Mouse (Mus musculus): Measurements from ENCODE around the gene Pecr. TPM values are rescaled to one million over a fixed set of nuclear protein-coding genes. Genes with fewer than 3 reads are reported as not detected.

The Pecr gene
- total RNA-seq (2021), result 10 to 100 TPM; 18.8 to 20.1 TPM
- long read RNA-seq, experiment 1, transcript Pecr-201 (8 exons, 1,186 nt), result major isoform, 22 of 23 reads
- long read RNA-seq, experiment 1, partial matches to known transcripts, result 1 of 23 reads
- long read RNA-seq, experiment 1, other reads (novel, unspliced or antisense), result 0 of 23 reads
- long read RNA-seq, experiment 2, transcript Pecr-201 (8 exons, 1,186 nt), result major isoform, 20 of 23 reads
- long read RNA-seq, experiment 2, partial matches to known transcripts, result 1 of 23 reads
- long read RNA-seq, experiment 2, other reads (novel, unspliced or antisense), result 2 of 23 reads

DNA sequence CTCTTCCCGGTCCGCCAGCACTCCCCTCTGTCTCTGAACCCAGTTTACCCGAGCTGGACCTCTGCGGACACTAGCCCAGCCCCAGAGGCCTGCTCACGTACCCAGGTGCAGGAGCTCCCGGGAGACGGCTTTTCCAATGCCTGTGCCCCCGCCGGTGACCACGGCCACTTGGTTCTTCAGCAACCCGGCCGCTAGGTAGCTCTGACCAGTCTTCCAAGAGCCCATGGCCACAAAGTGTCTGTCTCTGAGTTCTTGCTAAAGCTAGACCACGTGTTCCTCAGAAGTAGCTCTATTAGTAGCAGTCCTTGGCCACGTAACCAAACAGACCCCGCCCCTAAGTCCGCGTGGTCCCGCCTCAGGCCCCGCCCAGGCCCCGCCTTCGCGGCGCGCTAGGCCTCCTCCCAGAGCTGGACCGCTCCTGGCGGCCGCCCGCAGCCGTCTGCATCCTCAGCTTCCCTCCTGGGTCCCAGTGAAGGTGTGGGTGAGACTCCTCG is at the start of gene Pecr, which contains the start of gene Tmem169:
Pecr (minus strand) TSS at position 323 of the 494 bp plus-strand sequence.
Tmem169 (plus strand) TSS at position 378 of the 494 bp plus-strand sequence.
- DNase-seq, result peak; percentile 95

DNA sequence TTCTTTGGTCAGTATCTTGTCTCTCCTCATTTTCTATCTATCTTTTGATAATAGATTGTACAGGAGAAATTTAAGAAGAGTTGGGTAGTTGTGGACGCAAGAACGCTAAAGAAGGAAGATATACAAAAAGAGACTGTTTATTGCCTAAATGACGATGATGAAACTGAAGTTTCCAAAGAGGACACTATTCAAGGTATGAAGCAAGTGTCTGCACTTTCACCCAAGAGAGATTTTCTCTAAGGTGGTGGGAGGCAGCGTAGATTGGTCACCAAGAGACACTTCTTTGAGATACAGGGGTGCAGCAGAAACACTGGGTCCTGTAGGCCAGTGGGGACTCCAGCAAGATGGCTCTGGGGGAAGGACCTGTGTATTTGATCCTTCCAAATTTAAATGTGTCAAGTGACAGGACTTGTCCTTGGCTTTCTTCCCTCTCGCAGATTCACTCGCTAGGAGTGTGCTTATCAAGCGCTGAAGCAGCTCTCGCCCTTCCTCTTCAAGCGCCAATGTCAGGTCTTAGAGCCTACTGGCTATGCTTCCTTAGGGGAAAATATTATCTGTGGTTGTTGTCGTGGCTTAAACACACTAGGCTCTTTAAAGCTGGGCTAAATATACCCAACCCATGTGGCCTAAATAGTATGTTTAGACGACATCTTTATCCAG is 42.2 kb upstream of the Pecr start:
- no peak for DNase-seq

DNA sequence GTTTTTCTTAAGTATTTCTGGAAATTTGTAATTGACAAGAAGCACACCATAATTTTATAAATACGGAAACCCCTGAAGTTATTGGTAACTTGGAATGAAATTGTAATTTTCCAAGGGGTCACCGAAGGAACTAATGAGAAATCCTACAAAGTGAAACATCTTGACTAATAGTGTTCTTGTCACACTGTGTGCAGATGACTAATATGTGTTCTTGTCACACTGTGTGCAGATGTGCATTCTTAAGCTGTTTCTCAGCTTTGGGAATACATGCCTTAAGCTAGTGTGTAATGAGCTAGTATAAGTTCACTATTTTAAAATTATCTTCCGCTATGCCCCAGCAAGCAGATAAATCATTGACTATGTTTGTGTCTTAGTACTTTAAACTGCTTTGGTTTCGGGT is 39.1 kb upstream of the Pecr start:
- no peak for DNase-seq

DNA sequence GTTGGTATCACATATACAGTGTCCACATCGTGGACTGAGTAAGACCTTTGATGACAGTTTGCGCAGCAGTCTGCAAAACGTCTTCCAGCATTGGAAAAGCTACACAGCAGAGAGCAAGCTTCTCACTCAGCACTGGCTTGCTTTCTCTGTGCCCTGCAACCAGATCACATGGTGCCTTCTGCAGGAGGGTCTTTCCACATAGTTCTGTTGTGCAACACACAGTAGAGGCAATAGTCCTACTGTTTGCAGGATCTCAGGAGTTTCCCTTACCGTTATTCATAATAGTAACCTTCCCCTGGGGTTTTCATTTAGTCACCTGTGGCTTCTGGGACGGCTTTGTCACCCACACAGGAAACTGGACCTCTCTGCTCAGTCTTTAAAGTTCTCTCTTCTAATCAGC is 36.6 kb upstream of the Pecr start:
- no peak for DNase-seq

DNA sequence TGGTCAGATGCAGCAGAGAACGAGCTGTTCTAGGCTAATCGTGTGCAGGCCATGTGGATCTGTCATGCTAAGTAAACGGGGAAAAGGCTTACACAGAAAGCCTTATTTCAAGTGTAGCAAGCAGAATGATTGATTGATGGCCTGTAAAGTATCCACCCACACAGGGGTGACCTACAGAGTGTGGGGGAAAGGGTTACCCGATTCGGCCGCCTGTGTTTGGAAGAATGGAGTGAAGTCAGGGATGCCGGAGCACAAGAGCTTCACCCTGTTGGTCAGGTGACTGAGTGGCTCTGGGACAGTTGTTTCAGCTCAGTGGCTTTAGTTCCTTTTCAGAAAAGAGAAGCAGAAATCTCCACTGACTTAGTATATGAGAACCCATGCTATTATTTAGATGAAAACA is 32.8 kb upstream of the Pecr start:
- no peak for DNase-seq

DNA sequence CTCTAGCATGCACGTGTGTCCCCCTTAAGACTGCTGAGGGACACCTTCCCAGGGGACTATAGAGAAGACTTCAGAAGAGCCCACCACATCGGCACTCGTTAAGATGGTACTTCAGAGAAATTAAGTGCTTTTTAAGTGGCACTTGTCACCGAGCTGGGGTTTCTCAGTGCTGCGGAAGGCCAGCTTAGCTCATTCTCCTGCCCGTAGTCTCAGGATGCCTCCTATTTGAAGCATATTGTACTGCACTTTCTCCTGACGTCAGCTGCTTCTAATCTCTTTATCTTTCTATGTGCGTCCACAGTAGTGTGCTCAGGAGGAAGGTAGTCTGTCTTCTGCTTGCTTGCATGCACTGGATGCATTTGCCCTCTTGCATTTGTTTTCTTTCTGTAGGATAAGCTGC is 32.3 kb upstream of the Pecr start:
- no peak for DNase-seq

DNA sequence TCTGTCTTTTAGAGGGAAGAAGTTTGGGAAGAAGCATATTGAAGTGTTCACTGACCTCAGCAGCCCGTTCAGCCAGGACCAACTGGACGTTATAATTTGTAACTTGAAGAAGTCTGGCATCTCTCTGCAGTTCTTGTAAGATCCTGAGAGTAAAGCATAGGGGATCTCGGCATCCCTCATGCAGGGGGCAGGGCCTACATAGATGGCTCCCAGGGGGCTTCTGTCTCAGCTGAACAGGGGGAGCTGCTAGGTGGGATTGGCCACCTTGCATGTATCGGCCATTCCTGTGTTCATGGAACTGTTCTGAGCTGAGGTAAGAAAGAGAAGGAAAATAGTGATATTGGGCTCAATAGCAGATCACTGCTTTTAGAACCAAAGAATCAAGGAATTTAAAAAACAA is 31.3 kb upstream of the Pecr start:
- DNase-seq, result no peak

DNA sequence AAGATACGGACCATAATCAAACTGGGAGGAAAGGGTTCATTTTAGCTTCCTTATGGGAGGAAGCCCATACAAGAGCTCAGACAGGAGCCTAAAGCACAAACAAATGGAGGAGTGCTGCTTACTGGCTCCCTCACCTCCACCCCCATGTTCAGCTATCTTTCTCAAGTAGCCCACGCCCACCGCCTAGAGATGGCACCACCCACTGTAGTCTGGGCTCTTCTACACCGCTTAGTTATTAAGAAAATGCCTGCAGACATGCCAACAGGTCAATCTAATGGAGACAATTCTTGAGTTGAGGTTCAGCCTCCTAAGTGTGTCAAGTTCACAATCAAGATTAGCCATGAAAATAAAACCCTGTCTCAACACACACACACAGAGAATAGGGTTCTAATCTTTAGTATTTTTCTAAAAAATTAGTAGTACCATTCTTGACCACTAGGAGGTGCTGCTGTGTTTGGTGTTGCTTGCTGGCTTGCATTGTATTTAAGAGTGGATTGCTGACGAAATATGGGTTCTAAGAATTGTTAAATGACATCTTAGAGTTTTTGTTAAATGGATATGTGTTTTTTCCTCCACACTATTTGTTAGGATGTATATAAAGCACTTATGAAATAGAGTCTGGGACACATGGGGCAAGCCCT is 29.4 kb upstream of the Pecr start:
- no peak for DNase-seq

DNA sequence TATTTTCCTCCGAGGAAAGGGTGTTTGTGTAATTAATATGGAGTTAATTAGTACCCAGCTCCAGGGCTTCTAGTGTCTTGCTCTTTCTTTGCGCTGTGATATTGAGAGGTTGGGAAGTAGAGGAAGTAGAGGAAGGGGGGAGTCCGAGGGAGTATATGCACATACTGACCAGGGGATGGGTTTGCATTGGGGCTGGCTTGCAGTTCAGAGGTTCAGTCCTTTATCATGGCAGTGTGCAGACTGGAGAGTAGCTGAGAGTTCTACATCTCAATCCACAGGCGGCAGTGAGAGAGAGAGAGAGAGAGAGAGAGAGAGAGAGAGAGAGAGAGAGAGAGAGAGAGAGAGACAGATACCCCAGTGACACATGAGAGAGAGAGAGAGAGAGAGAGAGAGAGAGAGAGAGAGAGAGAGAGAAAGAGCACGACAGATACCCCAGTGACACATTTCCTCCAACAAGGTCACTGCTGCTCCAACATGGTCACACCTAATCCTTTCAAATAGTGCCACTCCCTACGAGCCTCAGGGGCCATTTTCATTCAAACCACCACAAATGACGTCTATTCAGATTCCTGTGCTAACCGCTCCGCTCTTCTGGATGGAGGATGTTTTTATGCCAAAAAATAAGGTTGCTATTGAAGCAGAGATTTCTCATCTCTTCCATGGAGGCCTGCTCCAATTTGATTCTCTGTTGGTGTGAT is 28.7 kb upstream of the Pecr start:
- no peak for DNase-seq

DNA sequence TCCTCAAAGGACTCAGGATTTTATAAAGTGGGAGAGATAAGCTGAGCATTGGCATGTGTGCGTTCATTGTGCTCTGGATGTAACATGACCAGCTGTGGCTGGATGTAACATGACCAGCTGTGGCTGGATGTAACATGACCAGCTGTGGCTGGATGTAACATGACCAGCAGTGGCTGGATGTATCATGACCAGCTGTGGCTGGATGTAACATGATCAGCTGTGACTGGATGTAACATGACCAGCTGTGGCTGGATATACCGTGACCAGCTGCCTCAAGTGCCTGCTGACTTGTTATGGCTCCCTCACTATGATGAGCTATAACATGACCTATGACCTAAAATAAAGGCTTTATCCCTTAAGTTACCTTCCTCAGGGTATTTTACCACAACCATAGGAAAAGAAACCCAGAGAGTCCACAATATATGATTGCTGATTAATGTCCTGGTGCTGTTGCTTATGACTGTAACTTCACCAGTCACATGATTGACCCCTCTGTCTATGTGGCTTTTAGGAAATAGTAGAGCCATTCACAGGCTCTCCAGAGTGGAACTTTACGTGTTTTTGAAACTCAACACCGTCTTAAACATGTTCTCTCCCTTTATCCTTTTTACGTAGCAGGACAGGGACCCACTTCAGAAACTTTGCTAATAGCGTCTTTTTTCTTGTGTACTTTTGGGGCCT is 25.8 kb upstream of the Pecr start:
- DNase-seq, result no peak

DNA sequence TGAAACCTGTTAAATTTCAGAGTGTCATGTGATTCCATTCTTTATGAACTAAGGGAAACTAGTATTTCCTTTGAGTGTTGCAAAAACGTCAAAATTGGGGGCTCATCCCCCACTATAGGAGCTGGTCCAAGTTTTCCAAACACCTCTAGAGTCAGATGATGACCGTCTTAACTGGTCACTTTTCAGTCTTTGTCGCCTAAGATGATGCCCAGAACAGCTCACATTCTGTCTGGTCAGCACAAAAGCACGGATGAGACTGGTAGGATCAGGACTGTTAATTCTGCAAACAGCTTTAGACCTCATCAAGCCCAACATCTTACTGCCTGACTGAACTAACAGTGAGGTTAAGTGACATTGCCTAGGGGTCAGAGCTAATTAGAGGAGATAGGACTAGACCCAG is 24.8 kb upstream of the Pecr start:
- DNase-seq, result no peak

DNA sequence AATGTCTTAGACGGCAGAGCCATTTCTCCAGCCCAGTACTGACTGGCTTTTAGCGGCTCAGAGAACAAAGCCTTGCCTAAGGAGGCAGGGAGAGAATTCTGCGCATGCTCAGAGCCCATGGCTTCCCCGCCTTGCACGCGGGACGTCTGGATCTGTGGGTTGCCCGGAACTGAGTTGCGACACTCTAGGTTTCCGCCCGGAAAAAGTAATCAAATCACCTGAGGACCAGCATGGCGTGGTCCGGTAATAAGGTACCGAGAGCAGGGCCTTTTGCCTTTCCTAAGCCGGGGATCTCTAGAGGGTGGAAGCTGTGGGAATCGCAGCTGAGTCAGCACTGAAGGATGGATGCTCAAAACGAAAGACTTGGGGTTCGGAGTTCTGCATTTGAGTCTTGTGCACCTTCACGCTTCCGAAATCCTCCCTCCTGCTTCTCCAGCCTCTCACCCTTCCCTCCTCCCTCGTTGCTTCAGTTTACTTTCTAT is 23.2 kb upstream of the Pecr start, which contains the start of gene Xrcc5:
Xrcc5 (plus strand) TSS at position 105 of the 482 bp plus-strand sequence.
- peak; percentile 84 for DNase-seq

DNA sequence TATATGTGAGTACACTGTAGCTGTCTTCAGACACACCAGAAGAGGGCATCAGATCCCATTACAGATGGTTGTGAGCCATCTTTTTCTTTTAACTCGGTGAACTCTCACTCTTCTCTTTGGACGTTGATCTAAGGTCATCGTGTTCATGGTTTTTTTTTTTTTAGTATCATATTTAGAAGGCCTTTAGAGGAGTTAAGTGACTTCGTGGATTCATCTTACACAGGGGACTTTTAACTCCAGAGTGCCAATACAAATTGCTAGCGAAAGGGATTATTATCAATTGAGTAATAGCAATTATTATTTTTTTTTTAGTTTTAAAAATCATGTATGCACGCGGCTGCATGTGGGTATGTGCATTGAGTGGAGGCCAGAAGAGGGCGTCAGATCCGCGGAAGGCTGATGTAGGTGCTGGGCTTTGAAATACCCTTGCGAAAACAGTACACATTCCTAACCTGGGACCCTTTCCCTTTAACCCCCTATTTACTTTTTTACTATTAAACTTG is 22.6 kb upstream of the Pecr start:
- peak; percentile 28 for DNase-seq

DNA sequence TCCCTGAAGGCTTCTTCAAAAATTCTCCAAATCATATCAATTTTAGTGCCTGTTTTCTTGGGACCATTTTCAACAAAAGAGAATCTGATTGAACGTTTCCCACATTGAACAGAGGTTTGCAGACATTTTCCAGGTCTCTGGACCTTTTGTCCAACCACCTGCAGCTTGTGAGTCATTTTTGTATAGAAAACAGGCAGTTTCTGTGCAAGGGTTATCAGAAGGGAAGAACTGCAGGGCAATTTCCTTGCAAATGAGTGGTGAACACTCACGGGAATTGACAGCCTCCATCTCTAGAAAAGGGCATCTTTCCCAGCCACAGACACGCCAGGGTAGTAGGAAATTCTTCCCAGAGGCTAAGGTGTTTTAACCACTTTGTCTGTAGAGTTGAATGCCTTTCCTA is 22.1 kb upstream of the Pecr start:
- DNase-seq, result no peak

DNA sequence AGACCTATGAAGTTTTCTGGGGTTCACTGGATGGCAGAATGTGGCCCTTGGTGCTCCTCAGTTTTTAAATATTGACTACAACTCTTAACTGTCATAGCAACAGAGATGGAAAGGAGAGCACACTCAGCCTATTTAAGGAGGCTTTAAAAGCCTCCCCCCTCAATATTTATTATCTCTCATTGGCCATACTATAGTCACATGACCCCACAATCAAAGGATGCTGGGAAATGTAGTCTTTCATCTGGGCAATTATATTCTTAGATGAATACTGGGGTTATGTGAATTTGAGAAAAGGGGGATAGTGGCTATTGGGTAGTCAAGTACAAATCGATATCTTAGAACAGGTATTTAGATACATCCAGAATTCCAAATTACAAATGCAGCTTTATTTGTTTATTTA is 17.7 kb upstream of the Pecr start:
- no peak for DNase-seq

DNA sequence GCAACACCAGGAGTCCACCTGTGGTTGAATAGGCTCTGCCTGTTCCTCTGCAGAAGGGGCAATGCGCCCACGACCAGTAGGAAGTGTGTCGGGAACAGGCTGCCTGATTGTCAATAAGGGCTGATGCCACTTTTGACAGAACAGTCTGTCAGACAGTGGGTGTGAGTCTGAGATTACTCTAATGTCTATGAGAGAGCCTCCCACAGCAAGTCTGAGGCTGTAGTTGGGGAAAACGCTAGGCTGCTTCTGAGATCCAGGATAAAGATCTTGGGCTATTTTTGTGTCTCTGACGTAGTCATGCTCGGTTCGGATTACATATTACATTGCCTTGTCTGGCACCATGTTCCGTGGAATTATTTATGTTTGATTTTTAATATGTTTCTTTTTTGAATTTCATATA is 11.6 kb upstream of the Pecr start:
- DNase-seq, result no peak

DNA sequence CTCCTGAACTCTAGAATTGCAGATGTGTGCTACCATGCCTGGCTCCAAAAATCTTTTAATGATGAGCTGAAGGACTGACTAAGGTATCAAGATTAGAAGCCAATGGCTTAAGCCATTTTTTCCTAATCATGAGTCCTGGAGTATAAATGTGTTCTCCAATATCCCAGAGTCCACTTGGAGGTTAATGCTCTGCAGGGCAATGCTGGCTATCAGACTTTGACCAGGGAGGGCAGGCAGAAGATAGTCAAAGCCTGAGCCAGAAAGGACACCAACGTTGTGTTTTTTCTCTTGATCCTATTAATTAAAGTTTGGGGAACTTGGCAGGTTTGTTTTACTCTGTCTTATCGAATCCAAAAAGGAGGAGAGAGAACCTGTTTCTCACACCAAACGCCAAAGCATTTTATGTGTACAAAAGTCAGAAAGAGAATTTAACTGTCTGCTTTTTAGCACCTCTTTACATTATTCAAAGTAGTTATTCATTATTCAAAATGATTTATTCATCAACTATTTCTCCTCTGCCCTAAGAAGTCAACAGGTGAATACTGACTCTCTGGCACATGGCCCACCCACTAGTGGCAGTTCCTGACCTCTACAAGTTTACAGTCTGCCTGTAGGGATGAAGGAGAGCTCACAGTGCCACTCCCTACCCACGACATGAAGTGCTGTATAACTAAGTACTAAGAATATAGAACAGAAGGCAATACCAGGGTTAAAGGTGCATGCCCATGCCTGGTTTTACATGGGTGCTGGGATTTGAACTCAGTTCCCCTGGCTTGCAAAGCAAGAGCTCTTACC is 10.0 kb upstream of the Pecr start:
- no peak for DNase-seq

DNA sequence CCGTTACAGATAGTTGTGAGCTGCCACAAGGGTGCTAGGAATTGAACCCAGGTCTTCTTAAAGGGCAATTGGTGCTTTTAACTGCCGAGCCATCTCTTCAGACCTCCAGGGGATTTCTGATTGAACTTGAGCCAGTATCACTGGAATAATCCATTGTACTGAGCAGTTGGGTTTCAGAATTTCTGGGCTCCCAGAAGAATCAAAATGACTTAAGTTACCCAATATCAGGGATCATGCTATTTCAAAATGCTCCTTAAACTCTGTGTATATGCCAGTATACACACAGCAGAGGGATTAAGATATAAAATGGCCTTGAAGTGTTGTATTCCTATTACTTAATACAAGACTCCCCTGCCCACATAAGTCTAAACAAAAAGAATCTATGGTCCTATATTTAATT is 7.8 kb upstream of the Pecr start:
- DNase-seq, result no peak

DNA sequence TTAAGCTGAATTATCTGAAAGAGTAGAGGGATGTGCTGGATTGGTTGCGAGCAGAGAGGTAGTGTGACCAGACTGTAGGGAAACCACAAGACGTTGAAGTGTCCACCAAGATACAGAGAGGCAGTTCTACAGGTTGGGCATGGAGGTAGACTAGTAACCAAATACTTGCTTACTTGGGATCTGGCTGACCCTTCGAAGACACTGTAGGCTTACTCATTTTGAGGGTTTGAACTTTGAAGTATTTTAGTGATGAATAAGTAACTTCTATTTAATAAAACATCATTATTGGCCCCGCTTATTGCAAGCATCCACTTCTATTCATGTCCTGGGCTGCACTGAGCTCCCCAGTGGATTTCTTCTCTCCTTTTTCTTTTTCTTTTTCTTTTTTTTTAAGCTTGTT is 7.3 kb upstream of the Pecr start:
- DNase-seq, result no peak

DNA sequence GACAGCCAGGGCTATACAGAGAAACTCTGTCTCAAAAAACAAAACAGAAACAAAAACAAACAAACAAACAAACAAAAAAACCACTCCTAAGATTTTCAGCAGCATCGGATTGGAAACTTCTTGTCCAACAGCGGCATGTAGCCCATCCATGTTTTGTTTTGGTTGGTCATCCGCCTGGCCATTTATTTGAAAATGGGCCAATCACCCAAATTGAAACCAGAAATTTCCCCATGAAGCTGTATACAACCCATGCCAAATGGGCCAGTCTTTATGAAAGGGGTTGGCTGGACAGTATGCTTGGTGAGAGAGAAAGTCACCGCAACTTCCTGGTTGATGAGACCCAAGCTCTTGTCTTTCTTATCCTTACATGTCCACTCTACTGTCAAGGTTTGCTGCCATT is 6.8 kb upstream of the Pecr start:
- DNase-seq, result no peak

Measured in gastrocnemius, postnatal 10 days (tissue).